Mouse (Mus musculus) stomach, postnatal 0 days (tissue): ENCODE measurements around the gene Sesn1. TPM values are rescaled to one million over a fixed set of nuclear protein-coding genes. Genes with fewer than 3 reads are reported as not detected.
A peak's percentile ranks its signal among the peaks of the same experiment; 100 is the strongest.

Experiments
- ATAC-seq: fragments of 200-750 bp; cut with Nextera tagmentation; 2 replicates; pipeline ENCODE4 v1.8.0; 2017; ENCODE audit not compliant: low FRiP score, low TSS enrichment
- DNase-seq: peaks from one replicate; pipeline ENCODE4 v3.0.0-alpha.2; 2016; ENCODE audit warnings: low spot score
- H3K27ac ChIP-seq: fragments of 300-500 bp; sonication (generic); replicated peaks from 2 replicates; pipeline ENCODE4 v1.5.1; 2014; ENCODE audit warnings: mild to moderate bottlenecking, control low read depth
- H3K27me3 ChIP-seq: fragments of 300-500 bp; sonication (generic); 2 replicates; pipeline ENCODE4 v1.6.1; 2014; ENCODE audit warnings: low read length; ENCODE audit not compliant: control insufficient read depth, insufficient read depth
- H3K36me3 ChIP-seq: fragments of 300-500 bp; sonication (generic); 2 replicates; pipeline ENCODE4 v1.6.1; 2014; ENCODE audit warnings: low read length, mixed read lengths; ENCODE audit not compliant: control insufficient read depth, insufficient read depth
- H3K4me1 ChIP-seq: fragments of 300-500 bp; sonication (generic); replicated peaks from 2 replicates; pipeline ENCODE4 v1.6.1; 2014; ENCODE audit warnings: antibody characterized with exemption; ENCODE audit not compliant: control insufficient read depth, insufficient read depth
- H3K4me2 ChIP-seq: fragments of 300-500 bp; sonication (generic); replicated peaks from 2 replicates; pipeline ENCODE4 v1.6.1; 2014; ENCODE audit warnings: low read depth, mild to moderate bottlenecking, control low read depth, moderate library complexity
- H3K4me3 ChIP-seq: fragments of 300-500 bp; sonication (generic); 2 replicates; pipeline ENCODE4 v1.5.1; 2014; ENCODE audit warnings: low read depth, low read length, control low read depth
- H3K9ac ChIP-seq: fragments of 300-500 bp; sonication (generic); 2 replicates; pipeline ENCODE4 v1.6.1; 2014; ENCODE audit warnings: mild to moderate bottlenecking, low read length, control low read depth, mixed read lengths
- H3K9me3 ChIP-seq: fragments of 300-500 bp; sonication (generic); 2 replicates; pipeline ENCODE4 v1.6.1; 2016; ENCODE audit warnings: low read length; ENCODE audit not compliant: control insufficient read depth
- CTCF ChIP-seq: IDR thresholded peaks from 2 replicates; pipeline ENCODE4 v1.5.1; 2016; ENCODE audit warnings: antibody characterized with exemption, low read depth, mild to moderate bottlenecking, moderate library complexity
- EP300 ChIP-seq: optimal IDR thresholded peaks from 2 replicates; pipeline ENCODE3; 2016; ENCODE audit warnings: antibody characterized with exemption
- WGBS: fragments of 180-500 bp; shearing (Covaris S2); extraction: QIAGEN DNeasy Blood & Tissue Kit; methylation state at CpG from one replicate; pipeline ENCODE4 v1.1.7; 2014; 5-methylcytosine and 5-hydroxymethylcytosine counted together
- polyA plus RNA-seq: library from polyadenylated mRNA; unstranded; fragments of >200 nt; fragmentation: Nextera tagmentation; extraction: Ambion mirVana; gene quantifications from 2 replicates; pipeline ENCODE4 v1.2.1, GENCODE M21; 2015

The Sesn1 gene
- polyA plus RNA-seq, 1 experiment from 2014 or later: 20.1 TPM

DNA sequence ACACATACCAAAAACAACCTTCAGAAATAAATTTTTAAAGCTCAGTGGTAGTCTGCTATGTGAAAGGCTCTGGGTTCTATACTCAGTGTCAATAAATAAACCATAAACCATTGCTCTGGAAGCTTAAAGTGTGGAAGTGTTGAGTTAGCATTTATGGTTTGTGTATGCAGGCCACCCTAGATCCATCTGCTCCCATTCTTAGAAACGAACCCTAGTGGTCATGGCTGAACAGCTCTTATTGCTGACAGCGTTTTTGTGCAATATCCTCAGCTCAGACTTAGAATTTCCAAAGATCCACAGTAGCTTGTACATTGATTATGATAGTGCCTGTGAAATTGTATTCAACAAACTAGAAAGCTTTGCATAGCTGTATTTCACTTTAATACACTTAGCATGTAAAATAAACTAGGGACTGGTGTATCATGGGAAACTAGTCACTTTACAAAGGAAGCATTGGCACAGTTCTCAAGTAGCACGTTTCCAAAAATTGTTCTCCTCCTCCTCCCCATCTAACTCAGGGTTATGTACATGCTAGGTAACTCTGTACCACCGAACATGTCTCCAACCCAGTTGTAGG is 78.7 kb downstream of the Sesn1 start:
- ATAC-seq (no peak), DNase-seq (no peak)
- Histone ChIP-seq H3K27me3 (no peaks in the 10 kb centered on the region), H3K9ac (no peak overlapping the region), H3K4me1 (peaks cover 1% of the 10 kb centered on the region; the same call in 1 of the 2 replicates), H3K4me3 (peak overlapping the region; percentile 84), H3K9me3 (no peaks in the 10 kb centered on the region), H3K36me3 (no peaks in the 10 kb centered on the region), H3K27ac (no peak overlapping the region), H3K4me2 (peak overlapping the region; percentile 84)
- WGBS: 35% methylated on average over 4 of the region's 4 CpGs
- TF ChIP-seq EP300: no peak
- TF ChIP-seq CTCF: peak; percentile 67

DNA sequence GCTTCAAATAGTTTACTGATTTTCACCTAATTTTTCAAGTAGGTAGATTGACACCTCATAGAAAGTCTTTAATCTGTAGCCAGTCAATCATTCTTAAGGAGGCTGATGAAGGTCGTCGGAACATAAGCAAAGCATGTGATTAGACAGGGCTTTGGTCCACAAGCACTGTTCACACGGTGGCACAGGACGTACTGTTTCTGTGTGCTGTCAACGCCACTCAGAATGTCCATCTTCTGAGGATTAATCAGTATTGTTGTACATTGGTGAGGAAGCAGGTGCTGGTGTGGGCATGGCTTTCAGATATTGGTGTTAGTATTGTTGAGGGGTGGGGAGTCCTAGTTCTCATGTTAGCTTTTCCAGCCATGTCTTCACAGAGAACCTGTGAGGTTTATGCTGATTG is 79.8 kb downstream of the Sesn1 start:
- Histone ChIP-seq H3K27ac (no peak overlapping the region), H3K4me2 (peak overlapping the region; percentile 28), H3K27me3 (no peaks in the 10 kb centered on the region), H3K4me1 (peaks cover 2% of the 10 kb centered on the region; the same call in 1 of the 2 replicates), H3K9ac (no peak overlapping the region), H3K36me3 (no peaks in the 10 kb centered on the region), H3K9me3 (no peaks in the 10 kb centered on the region), H3K4me3 (no peak overlapping the region; the same call in 1 of the 2 replicates)
- ATAC-seq: no peak
- 69% methylated on average over 5 of the region's 5 CpGs for WGBS
- no peak for DNase-seq
- no peak for TF ChIP-seq CTCF
- no peak for TF ChIP-seq EP300

DNA sequence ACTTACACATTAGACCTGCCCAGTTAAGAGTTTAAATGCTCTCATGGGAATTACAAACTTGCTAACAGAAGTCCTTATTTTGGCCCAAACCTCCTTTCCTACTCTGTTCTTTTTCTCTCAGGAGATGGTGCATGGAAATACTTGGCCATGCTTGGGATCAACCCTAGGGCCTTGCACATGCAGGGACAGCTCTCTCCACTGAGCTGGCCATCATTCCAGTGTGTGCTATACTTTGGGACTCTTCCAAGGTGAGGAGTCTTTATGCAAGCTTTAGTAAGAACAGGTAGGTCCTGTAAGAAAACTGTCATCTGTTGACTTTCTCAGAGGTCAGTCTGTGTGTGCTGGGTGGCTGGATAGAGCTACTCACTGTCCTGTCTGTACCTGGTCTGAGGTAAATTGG is 80.8 kb downstream of the Sesn1 start:
- ATAC-seq (no peak), DNase-seq (no peak)
- no peak overlapping the region for H3K4me2 ChIP-seq
- no peak overlapping the region for H3K9ac ChIP-seq
- TF ChIP-seq CTCF (no peak), EP300 (no peak)
- H3K9me3 ChIP-seq: no peaks in the 10 kb centered on the region
- no peak overlapping the region for H3K4me3 ChIP-seq
- H3K36me3 ChIP-seq: no peaks in the 10 kb centered on the region
- no peak overlapping the region for H3K27ac ChIP-seq
- H3K27me3 ChIP-seq: no peaks in the 10 kb centered on the region
- H3K4me1 ChIP-seq: peaks cover 2% of the 10 kb centered on the region; the same call in 1 of the 2 replicates

DNA sequence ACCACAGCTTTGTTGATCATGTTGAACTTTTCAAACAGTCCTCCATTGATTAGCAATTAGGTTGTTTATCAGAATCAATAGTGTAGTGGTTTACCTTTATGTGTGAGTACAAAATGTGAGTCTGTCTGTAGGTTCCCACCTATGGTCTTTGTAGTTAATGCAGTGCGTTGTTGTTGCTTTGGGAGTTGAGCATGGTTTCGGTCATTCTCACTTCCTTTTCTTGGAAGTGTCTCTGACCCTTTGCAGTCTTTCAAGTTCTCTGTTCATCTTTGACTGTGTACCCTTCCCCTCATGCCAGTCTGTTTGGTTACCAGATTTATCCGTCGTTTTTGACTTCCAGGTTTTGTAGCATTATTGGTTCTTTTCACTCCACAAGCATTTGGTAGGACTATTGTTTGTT is 81.6 kb downstream of the Sesn1 start:
- H3K4me2 ChIP-seq: no peak overlapping the region
- TF ChIP-seq CTCF: no peak
- no peak for TF ChIP-seq EP300
- peaks cover 4% of the 10 kb centered on the region; the same call in 1 of the 2 replicates for H3K36me3 ChIP-seq
- H3K4me3 ChIP-seq: no peak overlapping the region
- H3K27me3 ChIP-seq: no peaks in the 10 kb centered on the region
- H3K27ac ChIP-seq: no peak overlapping the region
- H3K9ac ChIP-seq: no peak overlapping the region
- WGBS: 83% methylated on average over 4 of the region's 4 CpGs
- ATAC-seq (no peak), DNase-seq (no peak)
- H3K4me1 ChIP-seq: peaks cover 2% of the 10 kb centered on the region; the same call in 1 of the 2 replicates
- no peaks in the 10 kb centered on the region for H3K9me3 ChIP-seq

DNA sequence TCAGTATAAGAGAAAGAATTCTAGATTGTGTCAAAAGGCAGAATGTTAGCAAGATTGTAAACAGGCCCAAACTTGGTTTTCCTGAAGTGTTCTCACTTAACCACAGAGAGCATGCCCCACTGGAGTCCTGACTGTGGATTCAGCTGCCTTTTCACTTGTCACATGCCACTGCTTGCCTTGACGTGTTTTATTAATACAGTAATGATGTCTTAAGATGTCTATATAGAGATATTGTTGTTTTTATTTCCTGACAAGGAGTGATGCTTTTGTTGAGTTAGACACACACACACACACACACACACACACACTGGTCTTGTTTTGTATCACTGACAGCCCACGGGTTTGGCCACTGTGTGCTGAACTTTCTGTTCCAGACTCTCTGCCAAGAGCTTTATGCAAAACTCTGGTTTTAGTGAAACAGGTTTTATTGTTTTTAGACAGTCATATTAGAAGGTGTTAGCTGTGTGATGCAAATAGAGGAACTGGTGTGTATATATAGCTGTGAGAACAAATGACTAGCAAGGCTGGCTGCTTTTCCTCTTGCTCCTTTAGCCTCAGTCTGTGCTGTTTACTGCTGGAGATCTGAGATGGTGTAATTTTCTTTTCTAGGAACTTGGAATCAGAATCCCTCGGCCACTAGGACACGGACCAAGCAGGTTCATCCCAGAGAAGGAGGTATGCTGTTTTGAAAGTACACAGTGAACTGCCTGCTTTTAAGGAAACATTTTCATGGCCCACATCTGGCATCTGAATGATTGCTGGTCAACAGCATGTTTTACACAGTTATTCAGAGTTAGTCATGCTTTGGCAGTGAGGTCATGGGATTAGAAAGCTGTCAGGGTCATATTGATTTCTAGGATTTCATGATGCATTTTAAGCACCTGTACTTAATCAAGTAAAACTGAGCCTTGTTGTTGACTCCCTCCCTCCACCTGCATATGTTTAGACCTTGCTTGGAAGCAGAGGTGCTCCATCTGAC is 84.0 kb downstream of the Sesn1 start:
- peaks cover 12% of the 10 kb centered on the region for H3K36me3 ChIP-seq
- H3K27ac ChIP-seq: peak overlapping the region; percentile 75
- peaks cover 2% of the 10 kb centered on the region; the same call in 1 of the 2 replicates for H3K4me1 ChIP-seq
- H3K9me3 ChIP-seq: no peaks in the 10 kb centered on the region
- H3K4me3 ChIP-seq: no peak overlapping the region
- DNase-seq (peak; percentile 25), ATAC-seq (peak; percentile 85)
- H3K4me2 ChIP-seq: no peak overlapping the region
- TF ChIP-seq EP300 (peak; percentile 73), CTCF (peak; percentile 2; the same call in 1 of the 2 replicates)
- WGBS: 20% methylated on average over 4 of the region's 4 CpGs
- no peaks in the 10 kb centered on the region for H3K27me3 ChIP-seq
- H3K9ac ChIP-seq: no peak overlapping the region
